Mouse (Mus musculus): Measurements from ENCODE around the gene Desi1. TPM values are rescaled to one million over a fixed set of nuclear protein-coding genes. Genes with fewer than 3 reads are reported as not detected.
A peak's percentile ranks its signal among the peaks of the same experiment; 100 is the strongest.

Desi1 gene
- polyA plus RNA-seq, 1 experiment from 2014 or later: 18.6 TPM

DNA sequence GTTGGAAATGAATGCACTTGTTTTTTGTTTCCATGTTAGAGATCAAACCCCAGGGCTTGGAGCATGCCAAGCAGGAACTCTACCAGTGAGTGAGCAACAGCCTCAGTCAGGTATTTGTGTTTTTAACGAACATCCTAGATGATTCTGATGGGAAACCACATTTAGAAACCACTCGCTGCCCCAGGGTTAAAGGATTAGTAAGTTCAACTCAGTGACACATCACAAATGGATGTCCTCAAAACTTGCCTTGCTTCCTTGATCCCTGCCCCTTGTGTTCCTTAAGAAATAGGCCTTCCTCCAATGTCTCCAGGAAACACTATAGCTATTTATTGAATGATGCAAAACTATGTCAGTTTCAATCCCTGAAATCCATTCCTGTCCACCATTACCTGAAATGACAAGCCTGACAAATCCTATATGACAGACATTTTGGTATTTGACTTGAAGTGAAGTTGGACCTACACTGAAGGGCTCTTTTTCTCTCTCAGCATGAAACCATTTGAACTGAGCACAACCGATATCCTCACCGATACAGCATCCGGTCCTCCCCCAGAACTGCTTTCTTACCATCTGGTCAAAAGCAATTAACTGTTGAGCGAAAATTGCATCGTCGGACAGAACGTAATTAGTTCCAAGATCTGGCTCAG lies 18.8 kb downstream of the Desi1 start:
- Histone ChIP-seq H3K4me3 (replicated peaks; ENCODE audit: low read length) (peak overlapping the region; percentile 98), H3K36me3 (ENCODE audit: control insufficient read depth, insufficient read depth, low read length) (no peaks in the 10 kb centered on the region), H3K9me3 (replicated peaks; ENCODE audit: control insufficient read depth, low read length) (no peaks in the 10 kb centered on the region), H3K4me2 (ENCODE audit: low read depth, low read length) (peak overlapping the region; percentile 88), H3K27me3 (ENCODE audit: control insufficient read depth, insufficient read depth, low read length) (no peaks in the 10 kb centered on the region), H3K27ac (ENCODE audit: low read length) (peak overlapping the region; percentile 86), H3K4me1 (ENCODE audit: control insufficient read depth, insufficient read depth, low read length) (peaks cover 17% of the 10 kb centered on the region), H3K9ac (ENCODE audit: low read length) (peak overlapping the region; percentile 92)
- 16% methylated on average over 9 of the region's 9 CpGs for WGBS
- ATAC-seq (ENCODE audit: insufficient read depth, low FRiP score): no peak

DNA sequence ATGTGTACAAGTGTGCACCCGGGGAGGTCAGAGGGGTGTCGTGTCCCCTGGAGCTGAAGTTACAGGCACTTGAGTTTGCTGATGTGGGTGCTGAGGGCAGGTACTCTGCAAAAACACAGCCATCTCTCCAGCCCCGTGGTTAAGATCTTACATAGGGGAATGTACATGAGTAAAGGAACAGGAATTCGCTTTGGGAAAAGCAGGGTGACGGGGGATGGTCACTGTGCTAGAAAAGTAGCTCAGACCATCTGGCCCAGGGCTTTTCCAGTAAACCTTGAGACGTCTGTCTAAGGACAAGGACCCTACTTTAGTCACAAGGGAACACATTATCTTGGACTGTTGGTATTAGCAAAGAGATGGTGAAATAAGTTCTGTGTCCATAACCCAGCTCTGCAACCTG lies 21.7 kb downstream of the Desi1 start:
- H3K9ac ChIP-seq (ENCODE audit: low read length): no peak overlapping the region
- no peak overlapping the region for H3K4me3 ChIP-seq (replicated peaks; ENCODE audit: low read length)
- ATAC-seq (ENCODE audit: insufficient read depth, low FRiP score): no peak
- H3K27me3 ChIP-seq (ENCODE audit: control insufficient read depth, insufficient read depth, low read length): no peaks in the 10 kb centered on the region
- WGBS: 76% methylated on average over 6 of the region's 6 CpGs
- no peak overlapping the region for H3K4me2 ChIP-seq (ENCODE audit: low read depth, low read length)
- H3K27ac ChIP-seq (ENCODE audit: low read length): no peak overlapping the region
- H3K4me1 ChIP-seq (ENCODE audit: control insufficient read depth, insufficient read depth, low read length): peaks cover 16% of the 10 kb centered on the region
- no peaks in the 10 kb centered on the region for H3K9me3 ChIP-seq (replicated peaks; ENCODE audit: control insufficient read depth, low read length)
- no peaks in the 10 kb centered on the region for H3K36me3 ChIP-seq (ENCODE audit: control insufficient read depth, insufficient read depth, low read length)

DNA sequence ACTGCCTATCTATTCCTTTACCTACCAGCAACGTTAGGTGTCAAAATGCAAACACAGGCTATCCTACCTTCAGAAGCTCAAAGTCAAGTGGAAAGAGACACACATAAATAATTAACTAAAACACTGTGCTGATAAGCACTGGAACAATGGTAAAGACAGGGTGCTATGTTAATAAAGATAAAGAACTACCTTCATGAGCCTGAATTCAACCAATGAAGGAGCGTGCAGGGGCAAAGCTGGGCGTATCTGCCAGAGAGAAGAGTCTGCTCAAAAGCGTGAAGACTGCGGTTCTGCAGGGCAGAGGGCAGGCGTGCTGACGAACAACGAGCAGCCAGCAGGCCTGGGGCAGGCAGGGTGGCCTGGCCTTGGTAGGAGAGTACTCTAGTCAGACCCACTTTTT lies 29.4 kb downstream of the Desi1 start:
- H3K4me1 ChIP-seq (ENCODE audit: control insufficient read depth, insufficient read depth, low read length): no peaks in the 10 kb centered on the region
- H3K36me3 ChIP-seq (ENCODE audit: control insufficient read depth, insufficient read depth, low read length): no peaks in the 10 kb centered on the region
- H3K9ac ChIP-seq (ENCODE audit: low read length): no peak overlapping the region
- no peaks in the 10 kb centered on the region for H3K9me3 ChIP-seq (replicated peaks; ENCODE audit: control insufficient read depth, low read length)
- no peaks in the 10 kb centered on the region for H3K27me3 ChIP-seq (ENCODE audit: control insufficient read depth, insufficient read depth, low read length)
- H3K4me2 ChIP-seq (ENCODE audit: low read depth, low read length): no peak overlapping the region
- H3K27ac ChIP-seq (ENCODE audit: low read length): no peak overlapping the region
- H3K4me3 ChIP-seq (replicated peaks; ENCODE audit: low read length): no peak overlapping the region
- no peak for ATAC-seq (ENCODE audit: insufficient read depth, low FRiP score)
- 60% methylated on average over 8 of the region's 8 CpGs for WGBS

DNA sequence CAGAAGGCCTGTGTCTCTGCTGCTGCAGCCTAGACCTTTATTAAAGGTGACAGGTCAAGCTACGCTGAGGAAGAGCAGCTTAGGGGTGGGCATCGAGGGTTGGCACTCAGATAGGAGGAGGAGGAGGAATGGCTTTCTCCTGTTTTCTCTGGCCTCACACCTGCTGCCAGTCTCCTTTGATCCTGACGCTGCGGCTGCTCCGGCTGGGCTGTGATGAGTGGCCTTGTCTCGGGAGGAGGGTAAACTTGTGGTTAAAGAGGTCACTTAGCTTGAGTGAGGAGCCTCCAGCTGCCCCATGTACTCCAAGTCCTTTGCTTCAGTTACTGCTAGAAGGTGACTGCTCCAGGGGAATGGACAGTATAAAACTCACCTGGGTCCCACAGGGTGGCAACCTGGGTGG lies 39.7 kb downstream of the Desi1 start:
- Histone ChIP-seq H3K4me2 (ENCODE audit: low read depth, low read length) (no peak overlapping the region), H3K36me3 (ENCODE audit: control insufficient read depth, insufficient read depth, low read length) (no peaks in the 10 kb centered on the region), H3K9me3 (replicated peaks; ENCODE audit: control insufficient read depth, low read length) (no peaks in the 10 kb centered on the region), H3K4me1 (ENCODE audit: control insufficient read depth, insufficient read depth, low read length) (no peaks in the 10 kb centered on the region), H3K27ac (ENCODE audit: low read length) (no peak overlapping the region), H3K4me3 (replicated peaks; ENCODE audit: low read length) (no peak overlapping the region), H3K9ac (ENCODE audit: low read length) (no peak overlapping the region), H3K27me3 (ENCODE audit: control insufficient read depth, insufficient read depth, low read length) (no peaks in the 10 kb centered on the region)
- ATAC-seq (ENCODE audit: insufficient read depth, low FRiP score): no peak
- 73% methylated on average over 6 of the region's 6 CpGs for WGBS

DNA sequence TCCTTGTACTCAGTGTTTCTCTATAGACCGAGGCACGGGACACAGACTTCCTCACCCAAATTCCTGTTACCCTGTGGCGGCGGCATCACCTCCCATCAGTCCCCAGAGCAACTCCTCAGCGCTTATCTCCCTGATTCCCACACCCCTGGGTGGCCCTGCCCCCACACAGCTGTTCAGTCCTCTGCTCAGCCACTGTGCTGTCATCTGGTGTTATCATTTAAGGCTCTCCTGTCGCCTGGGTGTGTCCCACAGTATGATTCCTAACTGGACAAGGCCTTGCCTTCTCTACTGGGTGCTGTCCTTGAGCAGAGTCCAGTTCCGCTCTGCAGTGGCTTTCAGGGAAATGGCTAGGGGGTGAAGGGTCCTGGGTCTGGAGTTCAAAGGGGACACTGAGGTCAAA lies 43.1 kb downstream of the Desi1 start:
- Histone ChIP-seq H3K36me3 (ENCODE audit: control insufficient read depth, insufficient read depth, low read length) (no peaks in the 10 kb centered on the region), H3K4me2 (ENCODE audit: low read depth, low read length) (no peak overlapping the region), H3K27me3 (ENCODE audit: control insufficient read depth, insufficient read depth, low read length) (no peaks in the 10 kb centered on the region), H3K4me3 (replicated peaks; ENCODE audit: low read length) (no peak overlapping the region), H3K4me1 (ENCODE audit: control insufficient read depth, insufficient read depth, low read length) (no peaks in the 10 kb centered on the region), H3K9ac (ENCODE audit: low read length) (no peak overlapping the region), H3K27ac (ENCODE audit: low read length) (no peak overlapping the region), H3K9me3 (replicated peaks; ENCODE audit: control insufficient read depth, low read length) (no peaks in the 10 kb centered on the region)
- 36% methylated on average over 7 of the region's 7 CpGs for WGBS
- peak; percentile 49; the same call in 1 of the 2 replicates for ATAC-seq (ENCODE audit: insufficient read depth, low FRiP score)

DNA sequence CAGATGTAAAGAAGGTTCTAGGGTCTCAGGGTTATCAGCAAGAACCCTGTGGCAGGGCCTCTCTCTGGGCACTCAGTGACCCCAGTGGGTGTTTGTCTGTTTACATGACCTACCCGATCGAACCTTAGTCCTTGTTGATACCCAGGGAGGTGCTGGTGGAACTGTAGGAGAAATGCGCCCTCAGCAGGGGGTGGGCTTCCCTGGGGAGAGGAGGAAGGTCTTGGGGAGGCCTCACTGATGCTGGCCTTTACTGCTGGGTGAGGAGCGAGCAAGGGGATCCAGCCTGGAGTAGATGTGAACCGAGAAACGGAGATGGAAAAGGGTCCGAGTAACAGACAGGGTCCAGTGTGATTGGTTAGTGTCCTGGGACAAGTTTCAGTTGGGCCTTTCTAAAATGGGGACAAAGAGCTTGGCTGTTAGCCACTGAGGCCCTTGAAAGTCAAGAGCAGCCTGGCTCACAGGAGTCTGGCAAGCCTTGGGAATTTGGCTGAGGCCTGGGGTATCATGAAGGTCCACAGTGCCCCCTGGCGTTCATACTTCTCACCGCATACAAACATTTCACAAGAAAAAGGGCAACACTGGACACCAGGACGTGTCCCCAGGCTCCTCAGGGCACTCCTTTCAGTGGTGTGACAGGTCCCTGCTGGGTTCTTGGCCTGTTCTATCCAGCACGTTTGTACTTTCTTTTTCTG lies 44.1 kb downstream of the Desi1 start:
- H3K9ac ChIP-seq (ENCODE audit: low read length): 0 out of 2 replicates have a peak overlapping the region, but pooled peaks have one; percentile 51
- no peak overlapping the region for H3K27ac ChIP-seq (ENCODE audit: low read length)
- no peaks in the 10 kb centered on the region for H3K9me3 ChIP-seq (replicated peaks; ENCODE audit: control insufficient read depth, low read length)
- no peak overlapping the region for H3K4me2 ChIP-seq (ENCODE audit: low read depth, low read length)
- H3K36me3 ChIP-seq (ENCODE audit: control insufficient read depth, insufficient read depth, low read length): no peaks in the 10 kb centered on the region
- no peaks in the 10 kb centered on the region for H3K4me1 ChIP-seq (ENCODE audit: control insufficient read depth, insufficient read depth, low read length)
- no peak overlapping the region for H3K4me3 ChIP-seq (replicated peaks; ENCODE audit: low read length)
- H3K27me3 ChIP-seq (ENCODE audit: control insufficient read depth, insufficient read depth, low read length): no peaks in the 10 kb centered on the region
- WGBS: 37% methylated on average over 11 of the region's 11 CpGs
- ATAC-seq (ENCODE audit: insufficient read depth, low FRiP score): peak; percentile 66; the same call in 1 of the 2 replicates

DNA sequence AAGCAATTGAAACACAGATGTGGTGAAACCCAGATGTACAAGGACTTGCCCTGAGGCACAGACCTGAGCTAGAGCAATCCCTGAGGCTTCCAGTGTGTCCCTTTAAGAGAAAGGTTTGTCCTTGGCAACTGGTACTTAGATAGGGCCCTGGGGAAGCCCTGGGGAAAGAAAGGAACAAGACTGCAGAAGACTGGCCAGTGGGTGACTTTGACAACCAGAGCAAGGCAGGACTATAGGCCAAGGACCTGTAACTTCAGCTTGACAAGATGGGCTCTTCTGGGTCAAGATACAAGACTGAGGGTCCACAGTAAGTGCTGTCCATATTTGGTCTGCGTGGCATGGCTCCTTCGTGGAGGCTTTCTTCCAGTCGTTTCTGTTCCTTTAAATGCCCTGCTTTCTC lies 46.0 kb downstream of the Desi1 start, which contains the start of gene Xrcc6:
Xrcc6 (plus strand) TSS at position 190 of the 400 bp plus-strand sequence.
- 81% methylated on average over 3 of the region's 3 CpGs for WGBS
- Histone ChIP-seq H3K9me3 (replicated peaks; ENCODE audit: control insufficient read depth, low read length) (no peaks in the 10 kb centered on the region), H3K27me3 (ENCODE audit: control insufficient read depth, insufficient read depth, low read length) (no peaks in the 10 kb centered on the region), H3K4me1 (ENCODE audit: control insufficient read depth, insufficient read depth, low read length) (no peaks in the 10 kb centered on the region), H3K36me3 (ENCODE audit: control insufficient read depth, insufficient read depth, low read length) (no peaks in the 10 kb centered on the region), H3K27ac (ENCODE audit: low read length) (no peak within 1 kb of the TSS), H3K4me3 (replicated peaks; ENCODE audit: low read length) (no peak within 1 kb of the TSS), H3K9ac (ENCODE audit: low read length) (no peak within 1 kb of the TSS), H3K4me2 (ENCODE audit: low read depth, low read length) (no peak within 1 kb of the TSS)
- ATAC-seq (ENCODE audit: insufficient read depth, low FRiP score): no peak

DNA sequence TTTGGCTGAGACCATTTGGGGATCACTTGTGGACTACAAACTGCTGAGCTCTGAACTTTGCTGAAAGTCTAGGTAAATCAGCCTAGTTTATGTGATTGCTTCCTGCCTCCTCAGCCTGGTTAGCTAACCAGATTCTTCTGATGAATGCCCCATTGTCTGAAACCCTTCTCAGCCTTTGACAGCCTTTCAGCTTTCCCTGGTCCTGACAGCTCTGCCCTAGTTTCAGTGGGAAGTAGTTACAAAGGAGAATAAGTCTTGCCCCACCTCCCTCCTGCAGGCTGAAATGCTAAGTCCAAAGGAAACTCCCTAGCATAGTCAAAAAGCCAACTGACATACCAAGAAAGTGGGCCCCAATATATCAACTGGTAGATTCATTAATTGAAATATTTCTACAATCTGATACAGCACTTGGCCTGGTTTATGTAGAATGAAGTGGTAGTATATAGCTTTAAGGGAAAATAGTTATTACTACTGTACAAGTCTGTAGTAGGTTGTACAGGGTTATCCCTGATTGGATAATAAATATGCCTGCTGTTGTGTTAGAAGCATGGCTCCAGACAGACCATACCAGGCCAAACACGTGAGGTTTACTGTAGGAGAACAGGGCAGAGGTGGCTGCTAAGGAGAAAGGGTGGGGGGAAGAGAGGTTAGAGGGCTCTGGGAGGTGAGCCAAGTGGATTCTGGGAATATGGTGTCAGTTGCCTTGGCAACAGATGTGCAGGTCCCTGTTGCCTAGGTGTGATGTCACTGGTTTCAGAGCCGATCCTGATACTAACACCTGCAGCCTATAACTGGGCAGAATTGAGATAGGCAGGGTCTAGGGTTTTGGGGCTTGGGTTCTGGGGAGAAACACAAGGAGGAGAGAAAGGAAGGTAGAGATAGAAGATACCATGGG lies 48.1 kb downstream of the Desi1 start:
- ATAC-seq (ENCODE audit: insufficient read depth, low FRiP score): no peak
- Histone ChIP-seq H3K36me3 (ENCODE audit: control insufficient read depth, insufficient read depth, low read length) (no peaks in the 10 kb centered on the region), H3K4me3 (replicated peaks; ENCODE audit: low read length) (no peak overlapping the region), H3K4me2 (ENCODE audit: low read depth, low read length) (no peak overlapping the region), H3K27me3 (ENCODE audit: control insufficient read depth, insufficient read depth, low read length) (no peaks in the 10 kb centered on the region), H3K27ac (ENCODE audit: low read length) (no peak overlapping the region), H3K9me3 (replicated peaks; ENCODE audit: control insufficient read depth, low read length) (no peaks in the 10 kb centered on the region), H3K4me1 (ENCODE audit: control insufficient read depth, insufficient read depth, low read length) (no peaks in the 10 kb centered on the region), H3K9ac (ENCODE audit: low read length) (no peak overlapping the region)
- WGBS: 60% methylated on average over 2 of the region's 2 CpGs

DNA sequence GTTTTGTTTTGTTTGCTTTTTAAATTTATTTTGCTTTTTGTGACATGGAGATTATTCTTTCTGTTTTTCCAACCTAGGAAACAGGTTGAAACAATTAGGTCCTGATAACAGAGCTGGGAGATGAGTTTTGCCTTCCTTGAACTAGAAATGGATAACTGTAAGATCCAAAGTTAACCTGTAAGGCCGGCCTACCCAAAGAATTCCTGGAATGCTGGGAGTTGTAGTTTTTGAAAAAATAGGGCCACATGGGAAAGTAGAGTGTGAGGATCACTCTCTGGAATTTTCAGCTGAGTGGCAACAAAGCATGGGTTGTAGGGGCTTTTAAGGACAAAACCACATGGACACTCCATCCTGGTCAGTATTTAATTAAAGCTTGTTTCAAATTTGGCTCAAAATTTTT lies 51.5 kb downstream of the Desi1 start:
- H3K9me3 ChIP-seq (replicated peaks; ENCODE audit: control insufficient read depth, low read length): no peaks in the 10 kb centered on the region
- no peak overlapping the region for H3K27ac ChIP-seq (ENCODE audit: low read length)
- WGBS: 58% methylated on average over 1 of the region's 1 CpGs
- H3K4me3 ChIP-seq (replicated peaks; ENCODE audit: low read length): no peak overlapping the region
- H3K36me3 ChIP-seq (ENCODE audit: control insufficient read depth, insufficient read depth, low read length): no peaks in the 10 kb centered on the region
- no peaks in the 10 kb centered on the region for H3K4me1 ChIP-seq (ENCODE audit: control insufficient read depth, insufficient read depth, low read length)
- H3K4me2 ChIP-seq (ENCODE audit: low read depth, low read length): no peak overlapping the region
- no peak overlapping the region for H3K9ac ChIP-seq (ENCODE audit: low read length)
- no peak for ATAC-seq (ENCODE audit: insufficient read depth, low FRiP score)
- H3K27me3 ChIP-seq (ENCODE audit: control insufficient read depth, insufficient read depth, low read length): no peaks in the 10 kb centered on the region

Measured in stomach, embryonic 16.5 days (tissue).